8 mouse cellular contexts compared by ENCODE assay signal in genomic region chr19:4397798-4398629, GRCm38 (mm10). TPM values are rescaled to one million over a fixed set of nuclear protein-coding genes. Genes with fewer than 3 reads are reported as not detected.
A peak's percentile ranks its signal among the peaks of the same experiment; 100 is the strongest.
DNase-seq lines count a peak whose midpoint lies in the region.

Kdm2a (minus strand) TSS chr19:4398285.

- no peaks in the 10 kb centered on the region for H3K9me3 ChIP-seq in megakaryocyte, embryonic 14.5 days

- intact Hi-C loops in gastrocnemius, postnatal 14 days (cut with DNase I; ENCODE audit: low total_unique reads): no loop called here
- intact Hi-C loops in left cerebral cortex, postnatal 10 days (cut with DNase I): no loop called here

- H3K4me1 ChIP-seq in megakaryocyte, embryonic 14.5 days: peaks cover 27% of the 10 kb centered on the region

- DNase-seq in ZHBTc4 (ENCODE audit: low read depth, low spot score): peak; percentile 66
- DNase-seq in embryo, embryonic 10.5 days (ENCODE audit: low spot score): peak; percentile 66
- DNase-seq in gastrocnemius, postnatal 14 days: peak; percentile 42
- peak; percentile 66 for DNase-seq in induced T-regulatory cell, adult 2 months (ENCODE audit: low read depth)
- peak; percentile 39 to 80 for DNase-seq in left cerebral cortex, postnatal 10 days (ENCODE audit: extremely low spot score in 1 of 2, low spot score in 2 of 2)
- peak; percentile 60 for DNase-seq in right cerebral cortex, postnatal 25 days
- peak; percentile 40 to 48 for DNase-seq in urinary bladder, postnatal 36 days (ENCODE audit: low spot score in 2 of 2)

- peaks cover 13% of the 10 kb centered on the region for H3K36me3 ChIP-seq in megakaryocyte, embryonic 14.5 days (replicated peaks; ENCODE audit: low read length)

- no peaks in the 10 kb centered on the region for H3K27me3 ChIP-seq in megakaryocyte, embryonic 14.5 days (replicated peaks)

- H3K4me3 ChIP-seq in megakaryocyte, embryonic 14.5 days (replicated peaks): peak within 1 kb of the TSS; percentile 93

RNA-seq across cellular contexts. Expression of gene Kdm2a, which starts in this region (rescaled TPM):
- total RNA-seq in gastrocnemius, postnatal 14 days (2021): 10 to 100 TPM; 27.7 to 29.0 TPM
- total RNA-seq in left cerebral cortex, postnatal 10 days (2021): 10 to 100 TPM; 66.6 to 67.3 TPM
- 9.4 and 14.6 TPM in 2 replicates for polyA plus RNA-seq in megakaryocyte, embryonic 14.5 days (2012; ENCODE audit: insufficient read depth, low replicate concordance)

Comparison
In these comparisons a context has a peak if more than half of its experiments do, and no peak if none do; other contexts are left out.
1. Peak in every context shown above with its lines: DNase-seq and H3K4me3 ChIP-seq.